Mouse (Mus musculus) intestine, postnatal 0 days (tissue): ENCODE measurements around the gene Ydjc. TPM values are rescaled to one million over a fixed set of nuclear protein-coding genes. Genes with fewer than 3 reads are reported as not detected.

Experiments
- ATAC-seq: fragments of 200-750 bp; cut with Nextera tagmentation; 2 replicates; pipeline ENCODE4 v1.8.0; 2017; ENCODE audit warnings: mild to moderate bottlenecking, moderate TSS enrichment, moderate library complexity
- H3K27ac ChIP-seq: fragments of 300-500 bp; sonication (generic); 2 replicates; pipeline ENCODE4 v1.5.1; 2014; ENCODE audit warnings: mild to moderate bottlenecking, low read depth, low read length, moderate library complexity
- H3K27me3 ChIP-seq: fragments of 300-500 bp; sonication (generic); replicated peaks from 2 replicates; pipeline ENCODE4 v1.6.1; 2014; ENCODE audit warnings: low read length, mixed read lengths; ENCODE audit not compliant: control insufficient read depth, insufficient read depth
- H3K36me3 ChIP-seq: fragments of 300-500 bp; sonication (generic); 2 replicates; pipeline ENCODE4 v1.6.1; 2014; ENCODE audit warnings: mild to moderate bottlenecking, moderate library complexity; ENCODE audit not compliant: control insufficient read depth, insufficient read depth
- H3K4me1 ChIP-seq: fragments of 300-500 bp; sonication (generic); replicated peaks from 2 replicates; pipeline ENCODE4 v1.6.1; 2014; ENCODE audit warnings: antibody characterized with exemption, low read length, mixed read lengths; ENCODE audit not compliant: control insufficient read depth, insufficient read depth
- H3K4me2 ChIP-seq: fragments of 300-500 bp; sonication (generic); replicated peaks from 2 replicates; pipeline ENCODE4 v1.6.1; 2014; ENCODE audit warnings: low read depth, mild to moderate bottlenecking, moderate library complexity
- H3K4me3 ChIP-seq: fragments of 300-500 bp; sonication (generic); 2 replicates; pipeline ENCODE4 v1.5.1; 2014; ENCODE audit warnings: low read depth, low read length
- H3K9ac ChIP-seq: fragments of 300-500 bp; sonication (generic); 2 replicates; pipeline ENCODE4 v1.6.1; 2014; ENCODE audit warnings: mild to moderate bottlenecking, low read depth, low read length
- H3K9me3 ChIP-seq: fragments of 300-500 bp; sonication (generic); 2 replicates; pipeline ENCODE4 v1.6.1; 2016; ENCODE audit warnings: mixed run types; ENCODE audit not compliant: control insufficient read depth
- CTCF ChIP-seq: sonication (generic); IDR thresholded peaks from 2 replicates; pipeline ENCODE4 v1.5.1; 2016; ENCODE audit warnings: low read depth, mild to moderate bottlenecking, control low read depth, antibody characterized with exemption, moderate library complexity
- WGBS: fragments of 180-500 bp; shearing (Covaris S2); extraction: QIAGEN DNeasy Blood & Tissue Kit; methylation state at CpG from one replicate; pipeline ENCODE4 v1.1.7; 2014; 5-methylcytosine and 5-hydroxymethylcytosine counted together
- microRNA counts: library from miRNA; unstranded; fragments of <30 nt; microRNA quantifications from one replicate; lab custom pipeline; 2016
- microRNA-seq: library from miRNA; unstranded; fragments of <30 nt; microRNA quantifications from one replicate; pipeline ENCODE4, GENCODE M21; 2016
- polyA plus RNA-seq: library from polyadenylated mRNA; unstranded; fragments of >200 nt; fragmentation: Nextera tagmentation; extraction: Ambion mirVana; gene quantifications from 2 replicates; pipeline ENCODE4 v1.2.1, GENCODE M21; 2015

Gene Ydjc
- polyA plus RNA-seq, 1 experiment from 2014 or later: 24.6 TPM

DNA sequence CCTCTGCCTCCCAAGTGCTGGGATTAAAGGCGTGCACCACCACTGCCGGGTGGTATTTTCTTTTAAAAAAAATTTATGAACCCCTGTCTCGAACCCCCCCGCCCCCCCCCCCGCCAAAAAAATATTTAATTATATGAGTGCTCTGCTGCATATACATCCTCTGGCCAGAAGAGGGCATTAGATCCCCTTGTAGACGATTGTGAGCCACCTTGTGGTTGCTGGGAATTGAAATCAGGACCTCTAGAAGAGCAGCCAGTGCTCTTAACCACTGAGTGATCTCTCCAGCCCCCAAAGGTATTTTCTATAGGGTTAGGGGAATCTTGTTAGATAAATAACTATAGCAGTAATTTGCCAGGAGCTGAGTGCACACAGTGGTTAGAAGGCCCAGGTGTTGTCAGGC is 60.6 kb downstream of the Ydjc start:
- Histone ChIP-seq H3K36me3 (no peaks in the 10 kb centered on the region), H3K4me1 (peaks cover 8% of the 10 kb centered on the region; the same call in 1 of the 2 replicates), H3K4me2 (no peak overlapping the region), H3K4me3 (no peak overlapping the region), H3K9ac (no peak overlapping the region), H3K27ac (no peak overlapping the region), H3K27me3 (no peaks in the 10 kb centered on the region), H3K9me3 (no peaks in the 10 kb centered on the region)
- 9% methylated on average over 6 of the region's 6 CpGs for WGBS
- peak; percentile 84 for TF ChIP-seq CTCF
- no peak for ATAC-seq

DNA sequence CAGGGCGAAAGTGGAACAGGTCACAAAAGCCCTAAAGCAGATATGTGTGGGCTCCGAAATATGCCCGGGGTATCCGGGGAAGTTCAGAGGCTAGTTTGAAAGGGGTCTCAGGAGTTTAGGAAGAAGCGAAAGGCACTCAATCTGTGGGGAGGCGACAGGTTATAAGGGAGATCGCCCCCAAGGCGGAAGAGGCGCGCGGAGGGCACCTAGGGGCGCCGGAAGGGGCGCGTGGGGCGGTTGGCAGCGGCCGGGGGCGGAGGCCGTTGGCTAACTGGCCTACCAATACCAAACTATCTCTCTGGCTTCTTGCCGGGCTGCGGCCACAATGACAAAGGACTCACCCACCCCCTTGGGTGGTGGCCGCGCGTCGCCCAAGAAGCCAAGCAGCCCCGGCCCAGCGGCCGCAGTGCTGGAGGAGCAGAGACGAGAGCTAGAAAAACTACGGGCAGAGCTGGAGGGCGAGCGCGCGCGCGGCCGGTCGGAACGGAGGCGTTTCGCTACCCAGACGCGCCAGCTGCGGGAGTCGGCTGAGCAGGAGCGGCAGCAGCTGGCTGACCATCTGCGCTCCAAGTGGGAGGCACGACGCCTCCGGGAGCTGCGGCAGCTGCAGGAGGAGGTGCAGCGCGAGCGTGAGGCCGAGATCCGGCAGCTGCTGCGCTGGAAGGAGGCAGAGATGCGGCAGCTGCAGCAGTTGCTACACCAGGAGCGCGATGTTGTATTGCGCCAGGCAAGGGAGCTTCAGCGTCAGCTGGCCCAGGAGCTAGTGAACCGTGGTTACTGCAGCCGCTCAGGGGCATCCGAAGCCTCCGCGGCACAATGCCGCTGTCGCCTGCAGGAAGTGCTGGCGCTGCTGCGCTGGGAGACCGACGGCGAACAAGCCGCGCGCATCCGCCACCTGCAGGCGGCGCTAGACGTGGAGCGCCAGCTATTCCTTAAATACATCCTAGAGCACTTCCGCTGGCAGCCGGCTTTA is 64.3 kb downstream of the Ydjc start, which contains the start of gene Rimbp3:
Gene Rimbp3 (plus strand): TSS at position 215 of the 973 bp plus-strand sequence.
- Histone ChIP-seq H3K4me3 (peak within 1 kb of the TSS; percentile 60), H3K27ac (no peak within 1 kb of the TSS; the same call in 1 of the 2 replicates), H3K27me3 (0 out of 2 replicates have a peak, but pooled peaks cover 3% of the 10 kb centered on the region), H3K9ac (peak within 1 kb of the TSS; percentile 34; the same call in 1 of the 2 replicates), H3K36me3 (no peaks in the 10 kb centered on the region), H3K4me2 (peak within 1 kb of the TSS; percentile 99), H3K9me3 (no peaks in the 10 kb centered on the region), H3K4me1 (peaks cover 8% of the 10 kb centered on the region; the same call in 1 of the 2 replicates)
- peak; percentile 67 for ATAC-seq
- peak; percentile 94 for TF ChIP-seq CTCF
- WGBS: 1% methylated on average over 85 of the region's 85 CpGs

DNA sequence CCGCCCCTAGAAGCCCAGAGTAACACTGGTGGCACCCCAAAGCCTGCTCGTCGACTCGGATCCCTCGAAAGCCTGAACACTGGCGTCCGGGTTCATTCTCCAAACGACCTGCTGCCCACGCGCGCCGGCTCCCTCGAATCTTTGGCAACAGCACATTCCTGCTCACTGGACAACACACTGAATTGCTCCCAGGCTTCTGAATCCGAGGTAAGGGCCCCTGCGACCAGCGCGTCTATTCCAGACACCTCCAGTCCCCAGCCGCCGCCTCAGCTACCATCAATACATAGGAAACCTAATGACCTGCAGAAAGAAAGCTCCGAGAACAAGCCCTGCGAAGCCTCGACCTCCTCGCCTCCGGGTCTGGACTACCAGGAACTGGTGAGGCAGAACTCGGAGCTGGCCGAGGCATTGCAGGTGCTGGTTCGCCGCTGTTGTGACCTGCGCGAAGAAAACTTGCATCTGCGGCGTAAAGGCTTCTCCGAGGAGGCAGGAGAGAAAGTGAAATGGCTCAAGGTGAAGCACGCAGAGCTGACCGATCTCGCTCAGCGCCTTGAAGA is 65.1 kb downstream of the Ydjc start:
- no peaks in the 10 kb centered on the region for H3K36me3 ChIP-seq
- no peak overlapping the region for H3K27ac ChIP-seq
- H3K4me1 ChIP-seq: peaks cover 8% of the 10 kb centered on the region; the same call in 1 of the 2 replicates
- 2% methylated on average over 37 of the region's 37 CpGs for WGBS
- TF ChIP-seq CTCF: no peak
- peak overlapping the region; percentile 60 for H3K4me3 ChIP-seq
- H3K9ac ChIP-seq: peak overlapping the region; percentile 23; the same call in 1 of the 2 replicates
- H3K4me2 ChIP-seq: peak overlapping the region; percentile 99
- peak; percentile 15; the same call in 1 of the 2 replicates for ATAC-seq
- 0 out of 2 replicates have a peak, but pooled peaks cover 3% of the 10 kb centered on the region for H3K27me3 ChIP-seq
- H3K9me3 ChIP-seq: no peaks in the 10 kb centered on the region

MicroRNA genes within 50 kb of the gene (microRNA counts, 519-probe panel; counts per million panel counts)
- microRNA mmu-miR-130b (lab: Ali Mortazavi, UCI): 4,751 counts per million, percentile 79 among the panel's probes with 10 or more counts
- 3,097 counts per million, percentile 35 among the panel's probes with 10 or more counts for microRNA mmu-miR-301b (lab: Ali Mortazavi, UCI)

Small RNA genes within 50 kb of the gene (microRNA-seq; reads per million reads assigned to microRNA genes)
- 3,806 reads per million, percentile 89 among the genes with 10 or more reads in this experiment for gene Mir130b
- gene Mir301b: 41.6 reads per million, percentile 37 among the genes with 10 or more reads in this experiment

Other genes with a start within 250 kb of the Ydjc start
- gene Ppm1f, start 248.2 kb upstream of the Ydjc start, polyA plus RNA-seq: 4.7 and 4.8 TPM in 2 replicates
- gene Mapk1, start 161.2 kb upstream of the Ydjc start, polyA plus RNA-seq: 86.6 and 88.6 TPM in 2 replicates
- 3.4 and 3.6 TPM in 2 replicates for gene Ypel1, start 74.9 kb upstream of the Ydjc start, polyA plus RNA-seq
- gene Ppil2, start 33.4 kb upstream of the Ydjc start, polyA plus RNA-seq: 71.9 and 78.7 TPM in 2 replicates
- gene 2610318N02Rik, start 19.5 kb upstream of the Ydjc start, polyA plus RNA-seq: 7.1 and 7.9 TPM in 2 replicates
- gene Sdf2l1, start 12.2 kb upstream of the Ydjc start, polyA plus RNA-seq: 67.9 and 70.3 TPM in 2 replicates
- gene Ccdc116, start 2.6 kb downstream of the Ydjc start, polyA plus RNA-seq: 1.7 and 2.0 TPM in 2 replicates
- 294 and 319 TPM in 2 replicates for gene Ube2l3, start 58.0 kb downstream of the Ydjc start, polyA plus RNA-seq
- gene Rimbp3, start 64.0 kb downstream of the Ydjc start, polyA plus RNA-seq: 0.14 and 0.21 TPM in 2 replicates
- gene Hic2, start 89.0 kb downstream of the Ydjc start, polyA plus RNA-seq: 1.4 and 1.9 TPM in 2 replicates
- gene Tmem191c, start 131.5 kb downstream of the Ydjc start, polyA plus RNA-seq: 4.8 and 7.2 TPM in 2 replicates
- 0.09 and 0.14 TPM in 2 replicates for gene Serpind1, start 186.8 kb downstream of the Ydjc start, polyA plus RNA-seq